Mouse (Mus musculus) fibroblast of lung, adult 2 months (primary cell): ENCODE measurements around the gene Zhx3.
A peak's percentile ranks its signal among the peaks of the same experiment; 100 is the strongest.

Experiments used
- DNase-seq: peaks from one replicate; pipeline ENCODE4 v3.0.0-alpha.2; 2011; ENCODE audit warnings: low read depth

The Zhx3 gene

DNA sequence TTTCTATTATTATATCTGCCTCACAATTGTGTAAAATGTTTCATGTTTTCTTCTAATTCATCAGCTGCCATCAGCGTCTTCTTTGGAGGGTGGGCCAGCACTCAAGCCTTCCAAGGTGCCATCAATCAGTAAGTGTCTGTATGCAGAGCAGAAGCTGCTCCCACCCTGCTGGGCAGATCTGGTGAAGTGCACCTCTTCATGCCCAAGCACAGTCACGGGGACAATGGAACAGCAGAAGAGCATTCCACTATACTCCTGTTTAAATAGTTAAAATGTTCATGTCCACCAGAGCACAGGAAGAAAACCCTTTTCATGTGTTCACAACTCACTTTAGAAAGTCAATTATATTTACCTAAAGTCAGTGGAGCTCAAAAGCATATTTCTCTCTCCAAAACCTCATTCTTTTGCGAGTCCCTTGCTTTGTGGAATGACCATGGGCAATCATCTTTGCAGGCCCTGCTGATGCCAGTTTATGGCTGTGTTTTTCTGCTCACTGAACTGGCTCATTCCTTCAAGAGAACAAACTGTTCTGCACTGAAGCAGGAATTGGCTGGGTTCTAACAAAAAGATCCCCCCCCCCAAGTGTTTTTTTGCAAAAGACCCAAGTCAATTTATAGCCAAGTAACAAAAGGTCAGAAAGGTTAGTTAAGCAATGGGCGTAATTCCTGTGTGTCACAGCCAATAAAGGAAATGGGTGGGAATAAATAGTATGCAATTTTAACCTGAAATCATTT lies 67.8 kb downstream of the Zhx3 start:
- DNase-seq, result no peak

GRCm38 (mm10) chr2:160802326-160802725 lies 70.5 kb downstream of the Zhx3 start:
- DNase-seq, result no peak

DNA sequence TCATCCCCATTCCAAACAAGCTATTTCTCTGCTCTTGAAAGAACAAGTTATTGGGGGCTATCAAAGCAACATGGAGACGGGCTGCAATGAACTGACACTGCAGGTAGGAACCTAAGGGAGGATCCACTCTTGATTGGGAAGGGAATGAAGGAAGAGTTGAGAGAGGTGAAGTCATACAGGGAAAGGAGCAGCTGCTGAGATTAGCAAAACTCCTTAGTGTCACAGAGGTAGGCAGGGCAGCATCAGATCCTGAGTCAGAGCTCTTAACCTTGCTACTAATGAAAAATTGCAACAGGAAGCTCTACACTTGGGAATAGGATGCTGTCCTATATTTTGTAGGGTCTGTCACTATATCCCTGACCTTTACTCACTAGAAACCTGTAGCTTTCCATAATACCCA lies 71.8 kb downstream of the Zhx3 start:
- DNase-seq, result no peak

DNA sequence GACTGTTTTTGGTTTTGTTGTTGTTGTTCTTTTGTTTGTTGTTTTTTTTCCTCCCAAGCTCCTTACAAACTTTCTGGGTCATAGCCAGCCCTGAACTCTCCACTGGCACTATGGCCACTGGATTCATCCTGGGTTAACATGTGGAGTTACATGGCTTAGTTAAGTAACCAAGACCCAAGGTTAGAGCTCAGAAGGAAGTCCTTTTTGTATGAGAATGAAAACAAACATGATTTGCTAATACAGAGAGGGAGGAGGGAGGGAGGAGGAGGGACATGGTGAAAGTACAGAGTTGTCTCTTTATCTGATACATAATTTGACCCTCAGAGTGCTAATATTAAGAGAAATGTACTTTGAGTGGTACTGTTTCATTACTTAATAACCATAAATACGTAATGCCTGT lies 74.6 kb downstream of the Zhx3 start:
- DNase-seq, result no peak

- peak; percentile 57 for DNase-seq
Measured at GRCm38 (mm10) chr2:160796973-160797372, 75.8 kb downstream of the Zhx3 start.

- DNase-seq, result no peak
Measured at GRCm38 (mm10) chr2:160793117-160793516, 79.7 kb downstream of the Zhx3 start.

DNA sequence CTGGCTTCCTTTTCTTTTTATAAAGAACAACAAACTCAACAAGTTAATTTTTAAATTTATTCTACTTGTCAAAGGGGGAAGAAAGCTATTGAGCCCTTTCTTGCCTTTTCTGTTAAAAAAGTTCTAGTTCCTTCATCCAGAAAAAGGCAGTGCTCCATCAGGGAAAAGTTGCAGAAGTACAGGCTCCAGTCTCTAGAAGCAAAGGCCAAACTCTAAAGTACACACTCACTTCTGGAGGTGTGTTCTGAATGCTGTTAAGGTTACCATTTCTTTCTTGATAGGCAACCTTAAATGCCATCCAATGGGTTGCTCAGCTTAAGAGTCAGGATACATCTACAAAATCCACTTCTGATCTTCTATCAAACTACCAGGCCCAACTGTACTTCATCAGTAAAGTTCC lies 83.1 kb downstream of the Zhx3 start:
- no peak for DNase-seq

GRCm38 (mm10) chr2:160789046-160789445 lies 83.8 kb downstream of the Zhx3 start:
- no peak for DNase-seq

GRCm38 (mm10) chr2:160786333-160786732 lies 86.5 kb downstream of the Zhx3 start:
- DNase-seq, result no peak

DNA sequence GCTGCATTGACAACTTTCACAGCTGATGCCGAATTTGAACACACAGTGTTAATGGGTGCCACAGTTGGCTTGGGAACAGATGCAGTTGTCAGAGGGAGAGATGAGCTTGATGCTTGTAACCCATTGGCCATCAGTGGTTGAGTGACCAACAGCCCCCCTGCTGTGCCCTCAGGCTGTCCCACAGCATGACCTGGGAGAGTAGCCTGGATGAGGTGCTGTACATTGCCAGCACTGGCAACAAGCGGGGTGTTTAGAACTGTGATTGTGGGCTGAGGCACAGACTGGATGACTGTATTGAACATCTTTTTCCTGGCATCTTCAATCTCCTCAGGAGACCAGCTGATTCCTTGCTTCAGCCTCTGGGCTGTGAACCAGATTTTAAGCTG lies 92.0 kb downstream of the Zhx3 start:
- no peak for DNase-seq

DNA sequence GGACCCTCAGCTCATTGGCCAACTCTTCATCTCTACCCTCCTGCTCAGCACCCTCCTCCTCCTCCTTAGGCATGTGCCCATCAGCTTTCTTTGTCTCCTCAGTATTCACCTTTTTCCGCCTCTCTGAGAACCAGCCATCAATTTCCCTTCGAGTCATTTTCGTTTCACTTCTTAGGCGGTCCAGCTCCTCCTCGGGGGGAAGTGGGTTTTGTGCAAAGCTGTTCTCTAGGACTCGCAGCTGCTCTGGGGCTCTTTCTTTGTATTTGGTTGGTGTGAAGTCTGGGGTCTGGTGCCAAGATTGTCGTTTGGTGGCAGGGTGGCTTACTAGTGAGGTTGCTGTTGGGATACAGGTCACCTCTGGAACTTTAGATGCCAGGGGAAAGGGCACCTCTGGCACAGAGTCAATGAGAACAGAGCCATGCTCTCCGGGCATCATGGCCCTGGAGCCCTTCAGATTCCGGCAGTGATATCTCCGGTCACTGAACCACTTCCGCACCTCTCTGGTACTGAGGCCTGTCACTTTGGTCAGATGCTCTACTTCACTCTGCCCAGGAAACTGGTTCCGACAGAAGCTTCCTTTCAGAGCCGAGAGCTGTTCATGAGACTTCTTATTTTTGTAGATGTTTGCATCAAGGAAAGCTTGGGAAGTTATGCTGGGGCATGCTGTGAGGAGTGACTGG lies 92.5 kb downstream of the Zhx3 start:
- no peak for DNase-seq

DNA sequence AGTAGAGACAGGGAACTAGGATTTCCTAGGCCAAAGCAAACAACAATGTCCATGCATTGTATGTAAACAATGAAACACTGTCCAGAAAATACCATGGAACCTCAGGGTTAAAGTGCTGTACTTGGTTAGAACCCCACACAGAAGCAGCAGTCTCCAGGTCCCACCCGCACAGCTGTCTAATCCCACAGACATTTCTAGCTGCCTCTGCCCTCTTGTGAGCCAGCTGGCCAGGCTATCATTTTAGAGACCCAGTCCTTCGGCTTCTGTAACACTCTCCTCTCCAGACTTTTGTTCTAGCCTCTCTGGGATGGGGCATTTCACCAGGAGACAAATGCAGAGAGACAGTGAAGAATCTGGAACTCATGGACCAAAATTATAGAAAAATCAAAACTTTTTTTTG lies 94.8 kb downstream of the Zhx3 start:
- no peak for DNase-seq

GRCm38 (mm10) chr2:160771325-160772276 lies 101.2 kb downstream of the Zhx3 start:
- DNase-seq, result no peak

DNA sequence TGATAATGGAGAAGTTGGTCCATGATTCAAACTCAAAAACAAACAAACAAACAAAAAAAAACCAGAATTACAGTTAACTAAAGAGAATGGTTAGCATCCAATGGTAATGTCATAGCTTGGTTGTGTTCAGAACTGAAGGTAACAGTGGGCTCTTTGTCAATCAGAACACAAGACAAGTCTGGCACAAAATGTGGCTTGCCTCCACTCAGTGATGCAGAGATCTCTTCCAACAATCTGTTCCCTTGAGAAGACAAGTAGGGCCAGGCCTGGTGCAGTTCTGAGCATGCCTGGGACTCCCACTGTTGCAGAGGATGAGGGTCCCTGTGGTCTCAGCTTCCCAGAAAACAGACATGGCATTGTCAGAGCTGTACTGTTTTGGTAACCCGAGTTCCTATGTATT lies 101.9 kb downstream of the Zhx3 start:
- no peak for DNase-seq

GRCm38 (mm10) chr2:160770409-160770808 lies 102.4 kb downstream of the Zhx3 start:
- no peak for DNase-seq

DNA sequence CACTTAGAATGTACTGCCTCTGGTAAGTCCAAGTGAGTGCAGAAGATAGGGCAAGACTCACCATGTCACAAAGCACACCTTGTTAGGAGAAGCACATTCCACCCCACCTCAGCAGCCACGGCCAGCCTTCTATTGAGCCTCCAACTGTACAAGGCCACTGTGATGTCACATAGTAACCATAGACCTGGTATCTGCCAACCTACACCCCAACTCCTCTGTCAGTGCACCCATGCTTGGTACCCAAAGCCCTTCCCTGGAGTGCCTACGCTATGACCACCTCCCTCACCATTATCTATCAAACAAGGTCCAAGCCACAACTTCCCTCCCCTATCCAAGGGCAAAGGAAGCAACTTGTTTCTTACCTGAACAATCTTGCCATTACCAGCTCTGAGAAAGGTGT lies 103.8 kb downstream of the Zhx3 start:
- no peak for DNase-seq

- no peak for DNase-seq
Measured at GRCm38 (mm10) chr2:160768097-160768695, 104.6 kb downstream of the Zhx3 start.

- no peak for DNase-seq
Measured at GRCm38 (mm10) chr2:160767201-160767600, 105.6 kb downstream of the Zhx3 start.

- DNase-seq, result no peak
Measured at GRCm38 (mm10) chr2:160766371-160766771, 106.4 kb downstream of the Zhx3 start.

- DNase-seq, result no peak
Measured at GRCm38 (mm10) chr2:160765096-160765495, 107.7 kb downstream of the Zhx3 start.

GRCm38 (mm10) chr2:160764386-160764785 lies 108.4 kb downstream of the Zhx3 start:
- DNase-seq, result no peak

DNA sequence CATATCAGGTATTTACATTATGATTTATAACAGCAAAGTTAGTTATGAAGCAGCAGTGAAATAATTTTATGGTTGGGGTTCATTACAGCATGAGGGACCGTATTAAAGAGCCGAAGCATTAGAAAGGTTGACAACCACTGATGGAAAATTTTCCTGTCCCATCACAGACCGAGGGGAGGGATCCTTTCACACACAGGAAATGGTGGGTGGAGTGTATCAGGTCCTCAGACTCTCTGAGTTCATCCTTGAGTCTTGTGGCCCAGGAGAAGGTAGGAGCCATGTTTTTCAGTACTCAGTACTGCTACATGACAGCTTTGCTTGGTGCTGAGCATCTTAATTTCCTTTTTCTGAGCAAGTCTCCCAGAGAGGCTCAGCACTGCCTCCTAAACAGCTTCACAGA lies 109.0 kb downstream of the Zhx3 start:
- no peak for DNase-seq
